Comparison of ENCODE assay signal across 7 mouse cellular contexts in genomic region chr1:178406765-178407645, GRCm38 (mm10). TPM values are rescaled to one million over a fixed set of nuclear protein-coding genes. Genes with fewer than 3 reads are reported as not detected.
DNase-seq lines count a peak whose midpoint lies in the region; ATAC-seq and TF ChIP-seq lines count a peak whose summit lies in the region.

No protein-coding gene starts in this region.

- H3K9ac ChIP-seq in embryonic facial prominence, embryonic 15.5 days = peak overlapping the region; percentile 84
- H3K9ac ChIP-seq in intestine, postnatal 0 days (ENCODE audit: low read depth, low read length) = peak overlapping the region; percentile 99
- peak overlapping the region; percentile 99 for H3K9ac ChIP-seq in midbrain, embryonic 16.5 days (ENCODE audit: low read depth, low read length)

- H3K4me3 ChIP-seq in testis, adult 2 months (ENCODE audit: control insufficient read depth, low read depth, low read length) = peak overlapping the region; percentile 96
- peak overlapping the region; percentile 70 for H3K4me3 ChIP-seq in embryonic facial prominence, embryonic 15.5 days (replicated peaks)
- H3K4me3 ChIP-seq in intestine, postnatal 0 days (ENCODE audit: low read depth, low read length) = peak overlapping the region; percentile 73
- peak overlapping the region; percentile 76 for H3K4me3 ChIP-seq in midbrain, embryonic 16.5 days (ENCODE audit: low read depth, low read length)

- peak overlapping the region; percentile 98 for H3K27ac ChIP-seq in testis, adult 2 months (ENCODE audit: control insufficient read depth, insufficient read depth, low read depth, low read length)
- peak overlapping the region; percentile 100 for H3K27ac ChIP-seq in embryonic facial prominence, embryonic 15.5 days (replicated peaks)
- peak overlapping the region; percentile 100 for H3K27ac ChIP-seq in intestine, postnatal 0 days (ENCODE audit: low read depth, low read length)
- peak overlapping the region; percentile 100 for H3K27ac ChIP-seq in midbrain, embryonic 16.5 days (ENCODE audit: low read length)

- H3K4me2 ChIP-seq in embryonic facial prominence, embryonic 15.5 days (replicated peaks) = peak overlapping the region; percentile 53
- peak overlapping the region; percentile 79 for H3K4me2 ChIP-seq in intestine, postnatal 0 days (replicated peaks; ENCODE audit: low read depth)
- H3K4me2 ChIP-seq in midbrain, embryonic 16.5 days (ENCODE audit: low read length) = peak overlapping the region; percentile 71

- no peak for TF ChIP-seq CTCF in testis, adult 2 months (IDR thresholded peaks at IDR 0.05; ENCODE audit: control insufficient read depth, insufficient read depth, insufficient replicate concordance, low read depth, low read length)
- TF ChIP-seq CTCF in intestine, postnatal 0 days (IDR thresholded peaks at IDR 0.05; ENCODE audit: low read depth) = no peak

- no peak for ATAC-seq in embryonic facial prominence, embryonic 15.5 days (ENCODE audit: insufficient number of reproducible peaks, low FRiP score, low TSS enrichment, low read depth)
- ATAC-seq in intestine, postnatal 0 days = 0 out of 2 replicates have a peak, but pooled peaks have one; percentile 6
- no peak for ATAC-seq in midbrain, embryonic 16.5 days

- no peaks in the 10 kb centered on the region for H3K36me3 ChIP-seq in testis, adult 2 months (ENCODE audit: control insufficient read depth, insufficient read depth, low read length)
- H3K36me3 ChIP-seq in embryonic facial prominence, embryonic 15.5 days = no peaks in the 10 kb centered on the region
- H3K36me3 ChIP-seq in intestine, postnatal 0 days (ENCODE audit: control insufficient read depth, insufficient read depth) = no peaks in the 10 kb centered on the region
- no peaks in the 10 kb centered on the region for H3K36me3 ChIP-seq in midbrain, embryonic 16.5 days (ENCODE audit: control insufficient read depth, insufficient read depth, low read length)

- no peak for DNase-seq in testis, postnatal 10 days (ENCODE audit: low spot score)
- DNase-seq in frontal cortex, postnatal 10 days (ENCODE audit: low spot score in 2 of 2) = no peak
- DNase-seq in embryo, embryonic 9.5 days (ENCODE audit: extremely low spot score) = no peak

- 63% methylated on average over 12 of the region's 12 CpGs for WGBS in embryonic facial prominence, embryonic 15.5 days
- 62% methylated on average over 12 of the region's 12 CpGs for WGBS in intestine, postnatal 0 days
- 62% methylated on average over 12 of the region's 12 CpGs for WGBS in midbrain, embryonic 16.5 days

- H3K4me1 ChIP-seq in testis, adult 2 months (ENCODE audit: control insufficient read depth, insufficient read depth, low read length) = no peaks in the 10 kb centered on the region
- no peaks in the 10 kb centered on the region for H3K4me1 ChIP-seq in embryonic facial prominence, embryonic 15.5 days
- no peaks in the 10 kb centered on the region for H3K4me1 ChIP-seq in intestine, postnatal 0 days (replicated peaks; ENCODE audit: control insufficient read depth, insufficient read depth, low read length)
- H3K4me1 ChIP-seq in midbrain, embryonic 16.5 days (ENCODE audit: control insufficient read depth, insufficient read depth, low read length) = no peaks in the 10 kb centered on the region

- H3K27me3 ChIP-seq in testis, adult 2 months (ENCODE audit: control insufficient read depth, insufficient read depth, low read length) = no peaks in the 10 kb centered on the region
- no peaks in the 10 kb centered on the region for H3K27me3 ChIP-seq in embryonic facial prominence, embryonic 15.5 days
- no peaks in the 10 kb centered on the region for H3K27me3 ChIP-seq in intestine, postnatal 0 days (replicated peaks; ENCODE audit: control insufficient read depth, insufficient read depth, low read length)
- no peaks in the 10 kb centered on the region for H3K27me3 ChIP-seq in midbrain, embryonic 16.5 days (ENCODE audit: control insufficient read depth, insufficient read depth, low read depth, low read length)

- no peaks in the 10 kb centered on the region for H3K9me3 ChIP-seq in embryonic facial prominence, embryonic 15.5 days (replicated peaks)
- no peaks in the 10 kb centered on the region for H3K9me3 ChIP-seq in intestine, postnatal 0 days (ENCODE audit: control insufficient read depth)
- no peaks in the 10 kb centered on the region for H3K9me3 ChIP-seq in midbrain, embryonic 16.5 days (replicated peaks; ENCODE audit: control insufficient read depth, low read length, poor library complexity, severe bottlenecking)

- no peak for TF ChIP-seq POLR2A in testis, adult 2 months (IDR thresholded peaks at IDR 0.05; ENCODE audit: control insufficient read depth, low read depth, low read length)

RNA-seq across cellular contexts. Expression of gene Efcab2, which starts 1.1 kb away (rescaled TPM):
- 10.1 and 15.2 TPM in 2 replicates for polyA plus RNA-seq in testis, adult 2 months (2012; rRNA removed)
- polyA plus RNA-seq in embryonic facial prominence, embryonic 15.5 days (2015; fragmentation: Nextera tagmentation; extraction: Ambion mirVana) = 4.6 and 4.9 TPM in 2 replicates
- polyA plus RNA-seq in intestine, postnatal 0 days (2015; fragmentation: Nextera tagmentation; extraction: Ambion mirVana) = 7.9 and 8.1 TPM in 2 replicates
- polyA plus RNA-seq in midbrain, embryonic 16.5 days (2015; fragmentation: Nextera tagmentation; extraction: Ambion mirVana) = 11.8 TPM in 2 replicates
